Mouse (Mus musculus): ENCODE data around the gene Hint1.
"Not testable (repeated sequence)": the region's sequence is repeated elsewhere in the genome, so short reads cannot be mapped to it uniquely, and the experiment has no call there.

The Hint1 gene

DNA sequence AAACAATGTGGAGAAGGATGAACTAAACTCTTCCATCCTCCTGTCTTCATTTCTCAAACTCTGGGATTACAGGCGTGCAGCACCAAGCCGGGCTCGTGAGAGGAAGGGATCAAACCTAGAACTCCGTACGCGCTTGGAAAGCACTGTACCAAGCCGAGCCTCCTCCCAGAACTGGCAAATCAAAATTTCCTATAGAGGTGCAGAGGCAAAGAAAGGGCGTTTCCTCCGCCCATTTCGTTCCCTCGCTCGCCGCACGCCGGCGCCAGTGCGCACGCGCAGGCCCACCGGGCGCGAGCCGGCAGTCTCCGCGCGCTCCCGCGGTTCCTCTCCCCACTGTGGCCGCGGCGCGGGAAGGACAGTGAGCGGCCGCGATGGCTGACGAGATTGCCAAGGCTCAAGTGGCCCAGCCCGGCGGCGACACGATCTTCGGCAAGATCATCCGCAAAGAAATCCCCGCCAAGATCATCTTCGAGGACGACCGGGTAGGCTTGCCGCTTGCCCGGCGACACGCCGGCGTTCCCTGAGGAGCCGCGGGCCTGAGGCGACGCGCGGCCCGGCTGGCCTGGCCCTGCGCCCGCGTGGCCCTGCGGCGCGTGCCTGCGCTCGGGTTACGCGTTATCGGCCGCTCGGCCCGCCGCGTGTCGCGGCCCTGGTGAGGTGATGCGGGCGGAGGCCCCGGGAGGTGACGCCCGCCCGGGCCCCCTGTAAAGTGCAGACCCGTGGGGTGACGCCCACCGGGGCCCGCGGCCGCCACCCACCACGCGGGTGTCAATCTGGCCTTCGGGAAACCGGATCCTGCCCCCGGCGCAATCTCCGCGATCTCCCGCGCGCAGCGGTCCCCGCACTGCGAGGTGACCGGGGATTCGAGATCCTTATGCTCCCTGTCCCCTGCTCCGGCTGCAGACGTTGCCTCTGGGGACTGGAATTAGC, at the start of gene Hint1:
Gene Hint1, plus strand, starts transcription at position 265 of the 930 bp plus-strand sequence.
- DNase-seq (ENCODE audit: low read depth in 2 of 2, low spot score in 2 of 2), result peak; percentile 80 to 85

DNA sequence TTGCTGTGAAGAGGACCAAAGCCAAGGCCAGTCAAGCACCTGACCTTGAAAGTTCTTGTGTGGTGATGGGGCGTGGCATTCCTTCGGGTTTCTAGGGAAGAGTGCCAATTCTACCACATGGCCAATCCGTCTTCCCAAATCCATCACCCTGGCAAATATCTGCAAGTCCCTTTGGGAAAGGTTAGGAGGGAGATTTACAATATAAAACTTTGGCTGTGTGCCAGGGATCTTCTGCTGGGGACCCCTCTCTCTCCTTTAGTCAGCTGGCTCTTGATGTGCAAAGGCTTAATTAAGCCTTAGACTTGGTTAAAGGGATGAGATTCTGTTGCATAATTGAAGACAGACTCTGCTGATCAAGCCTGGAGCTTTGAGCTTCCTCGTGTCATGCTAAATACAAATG, 48.7 kb upstream of the Hint1 start:
- DNase-seq (ENCODE audit: low read depth in 2 of 2, low spot score in 2 of 2), result no peak

DNA sequence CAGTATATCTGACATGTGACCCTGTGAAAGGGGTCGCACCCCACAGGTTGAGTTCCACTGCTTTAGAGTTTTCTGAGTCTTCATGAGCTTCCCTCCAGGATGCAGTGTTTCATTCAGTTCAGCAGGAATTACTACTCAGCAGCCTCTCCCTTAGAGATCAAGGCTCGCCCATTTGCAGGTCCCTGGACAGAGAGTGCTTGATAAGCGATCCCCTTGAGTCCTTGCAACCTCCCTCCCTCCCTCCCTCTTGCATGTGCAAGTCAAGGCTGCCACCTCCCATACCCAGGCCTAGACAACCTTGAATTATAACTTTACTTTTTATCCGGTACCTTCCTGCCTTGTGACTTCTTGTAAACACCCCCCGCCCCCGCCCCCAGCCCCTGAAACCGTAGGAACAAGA, 46.7 kb upstream of the Hint1 start:
- DNase-seq (ENCODE audit: low read depth in 2 of 2, low spot score in 2 of 2), result no peak

DNA sequence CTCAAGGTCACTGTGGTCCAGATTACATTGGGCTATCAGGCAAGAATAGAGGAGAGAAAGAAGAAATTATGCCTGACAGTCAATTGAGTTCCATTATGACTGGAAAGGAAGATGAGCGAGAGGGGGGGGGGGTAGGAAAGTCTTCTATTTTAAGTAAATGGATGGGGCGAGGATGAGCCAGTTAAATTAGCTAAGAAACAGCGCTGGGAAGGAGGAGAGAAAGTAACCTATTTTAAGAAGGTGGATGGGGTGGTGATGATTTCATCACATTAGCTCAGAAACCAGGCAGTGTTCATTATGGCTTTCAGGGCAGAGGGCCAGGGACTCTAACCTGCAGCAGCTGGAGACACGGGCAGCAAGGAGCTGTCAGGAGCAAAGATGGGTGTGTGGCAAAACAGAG, 42.7 kb upstream of the Hint1 start:
- no peak for DNase-seq (ENCODE audit: low read depth in 2 of 2, low spot score in 2 of 2)

DNA sequence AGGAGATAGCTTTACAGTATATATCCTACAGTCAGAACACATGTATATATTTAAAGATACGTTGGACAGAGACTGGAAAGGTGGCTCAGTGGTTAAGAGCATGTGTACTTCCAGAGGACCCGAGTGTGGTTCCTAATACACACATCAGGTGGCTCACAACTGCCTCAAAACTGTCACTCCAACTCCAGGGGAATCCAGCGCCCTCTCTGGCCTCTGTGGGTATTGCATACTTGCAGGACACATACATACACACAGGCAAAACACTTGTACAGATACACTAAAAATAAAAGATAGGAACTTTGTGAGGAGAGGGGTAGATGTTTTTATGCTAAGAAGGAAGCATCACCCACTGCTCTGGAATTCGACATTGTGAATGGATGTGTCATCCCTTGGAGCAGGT, 40.4 kb upstream of the Hint1 start:
- DNase-seq (ENCODE audit: low read depth in 2 of 2, low spot score in 2 of 2), result no peak

DNA sequence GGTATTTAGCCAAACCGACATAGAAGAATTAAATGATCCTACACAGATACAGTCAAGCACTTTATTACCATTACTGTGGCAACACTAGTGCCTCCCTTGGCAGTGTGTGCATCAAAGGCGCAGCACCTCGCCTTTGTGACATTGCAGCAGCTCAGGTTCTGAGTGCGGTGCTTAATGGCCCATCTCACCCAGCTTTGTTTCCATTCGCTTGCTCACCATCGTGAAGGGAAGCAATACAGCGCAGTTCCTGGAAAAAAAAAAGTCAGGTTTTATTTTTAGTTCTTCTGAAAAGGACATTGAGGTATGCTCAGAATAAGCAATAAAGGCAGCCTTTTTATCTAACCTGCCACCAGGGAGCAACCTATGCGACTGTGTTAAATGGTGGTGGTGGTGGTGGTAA, 39.4 kb upstream of the Hint1 start:
- no peak for DNase-seq (ENCODE audit: low read depth in 2 of 2, low spot score in 2 of 2)

DNA sequence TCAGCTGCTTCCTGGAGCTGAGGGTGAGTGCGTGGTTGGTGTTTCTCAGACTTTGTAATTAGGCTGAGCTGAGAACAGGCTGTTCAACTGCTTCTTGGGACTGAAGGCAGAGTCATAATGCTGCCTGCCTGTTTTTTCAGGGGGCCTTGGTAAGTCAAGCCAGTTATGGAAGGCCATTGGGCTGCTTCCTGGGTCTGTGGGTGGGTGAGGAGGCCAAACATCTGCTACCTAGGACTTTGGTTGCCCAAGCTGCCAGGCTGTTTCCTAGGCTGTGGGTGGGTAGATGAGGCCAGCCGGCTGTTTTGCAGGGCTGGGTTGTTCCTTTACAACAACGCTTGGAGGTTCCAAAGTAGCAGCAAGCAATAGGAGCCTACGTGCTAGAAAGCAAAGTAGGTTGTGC, 32.4 kb upstream of the Hint1 start:
- DNase-seq (ENCODE audit: low read depth in 2 of 2, low spot score in 2 of 2), result no peak

DNA sequence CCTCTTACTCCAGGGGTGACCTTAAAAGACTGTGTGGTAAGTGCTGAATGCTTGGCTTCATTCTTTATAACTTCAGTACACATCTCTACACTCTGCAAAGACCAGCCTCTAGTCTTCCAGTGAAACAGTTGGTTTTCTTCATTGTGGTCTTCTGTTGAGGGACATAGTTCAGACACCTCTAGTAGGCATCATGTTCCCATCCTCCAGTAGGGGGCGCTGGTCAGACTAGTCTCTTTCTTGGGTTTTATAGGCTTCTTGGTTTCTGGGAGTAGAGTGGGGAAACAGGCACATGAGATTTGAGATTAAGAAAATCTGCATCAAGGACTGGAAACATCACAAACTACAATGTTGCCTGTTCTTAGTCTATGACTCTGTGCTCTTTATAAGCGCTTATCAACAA, 31.6 kb upstream of the Hint1 start:
- peak; percentile 40 to 52 for DNase-seq (ENCODE audit: low read depth in 2 of 2, low spot score in 2 of 2)

DNA sequence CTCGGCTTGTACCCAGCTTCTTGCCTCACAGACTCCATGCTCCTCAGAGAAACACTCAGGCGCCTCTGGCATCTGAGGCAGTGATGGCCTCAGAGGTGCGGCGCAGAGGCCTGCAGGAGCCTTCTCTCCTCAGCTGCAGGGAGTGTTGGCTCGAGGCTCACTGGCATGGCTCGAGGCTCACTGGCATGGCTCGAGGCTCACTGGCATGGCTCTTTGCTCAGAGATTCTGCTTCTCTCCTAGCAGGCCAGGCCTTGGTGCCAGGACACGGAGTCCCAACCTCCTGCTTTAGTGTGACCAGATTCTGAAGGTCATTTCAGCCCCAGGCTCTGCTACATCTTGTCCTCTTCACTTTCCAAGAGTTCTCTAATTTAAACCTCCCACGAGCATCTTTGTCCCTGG, 30.1 kb upstream of the Hint1 start:
- DNase-seq (ENCODE audit: low read depth in 2 of 2, low spot score in 2 of 2), result no peak

DNA sequence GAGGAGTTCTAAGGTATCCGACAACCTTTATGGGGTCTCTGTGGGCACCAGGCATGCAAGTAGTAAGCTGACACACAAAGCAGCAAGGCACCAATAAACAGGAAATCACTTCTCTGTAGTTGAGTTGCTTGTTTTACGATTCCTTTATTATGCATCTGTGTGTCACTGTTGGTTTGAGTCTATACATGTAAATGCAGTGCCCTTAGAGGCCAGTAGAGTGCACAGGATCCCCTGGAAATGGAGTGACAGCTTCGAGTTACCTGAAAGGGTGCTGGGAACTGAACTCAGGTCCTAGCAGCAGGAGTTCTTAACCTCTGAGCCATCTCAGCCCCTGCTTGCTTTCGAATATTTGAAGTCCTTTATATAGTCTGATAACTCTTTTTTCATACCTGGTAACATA, 26.5 kb upstream of the Hint1 start:
- DNase-seq (ENCODE audit: low read depth in 2 of 2, low spot score in 2 of 2), result no peak

DNA sequence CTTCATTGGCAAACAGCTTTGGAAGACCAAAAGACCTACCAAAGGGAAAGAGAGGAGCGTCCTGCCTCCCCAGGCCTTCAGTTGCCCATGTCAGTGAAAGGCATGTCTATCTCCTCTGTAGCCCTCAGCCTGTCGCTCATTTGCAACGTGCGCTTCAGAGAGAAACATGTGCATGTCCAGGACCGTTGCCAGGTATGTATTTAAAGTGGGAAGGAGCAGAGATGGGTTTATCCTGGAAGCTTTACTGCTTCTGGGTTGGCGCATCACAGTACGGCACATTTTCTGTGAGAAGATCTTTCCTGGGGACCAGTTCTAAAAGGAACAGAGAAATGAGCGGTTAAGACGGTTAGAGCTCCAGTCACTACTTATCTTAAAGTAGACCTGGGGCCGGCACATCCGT, 25.3 kb upstream of the Hint1 start:
- no peak for DNase-seq (ENCODE audit: low read depth in 2 of 2, low spot score in 2 of 2)

DNA sequence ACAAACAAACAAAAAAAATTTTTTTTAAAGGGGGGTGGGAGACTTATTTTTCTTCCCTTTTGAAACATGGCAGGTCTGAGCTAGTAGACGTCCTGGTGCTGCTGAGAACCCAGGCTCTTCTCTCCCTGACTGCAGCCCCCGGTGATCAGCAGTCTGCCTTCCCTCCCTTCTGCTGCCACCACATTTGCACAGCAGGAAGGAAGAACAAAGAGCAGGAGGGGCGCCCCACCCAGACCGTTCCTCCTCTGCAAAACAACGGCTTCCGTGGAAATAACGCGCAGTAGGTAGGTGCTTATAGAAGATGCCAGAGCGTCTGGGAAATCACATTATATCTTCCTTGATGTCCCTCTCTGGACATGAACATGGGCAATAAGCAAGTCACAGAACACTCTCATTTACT, 21.8 kb upstream of the Hint1 start:
- peak; percentile 48 to 66 for DNase-seq (ENCODE audit: low read depth in 2 of 2, low spot score in 2 of 2)

DNA sequence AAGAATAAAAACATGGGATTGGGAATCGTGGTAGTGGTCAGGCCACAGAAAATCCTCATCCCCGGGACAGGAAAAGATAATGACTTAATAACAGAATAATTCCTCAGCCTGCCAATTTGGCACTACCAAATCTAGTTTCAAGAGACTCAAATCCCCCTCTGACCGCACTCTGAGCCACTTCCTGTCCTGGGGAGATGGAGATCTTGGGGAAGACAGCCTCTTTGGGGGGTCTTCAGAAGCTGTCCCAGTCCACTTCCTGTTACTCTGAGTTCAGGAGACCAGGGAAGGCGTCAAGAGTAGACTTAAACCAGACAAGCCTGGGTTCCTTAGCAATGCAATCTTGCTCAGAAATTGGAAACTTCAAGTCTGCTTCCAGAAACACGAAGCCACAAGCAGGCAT, 21.2 kb upstream of the Hint1 start:
- DNase-seq (ENCODE audit: low read depth in 2 of 2, low spot score in 2 of 2), result peak in 1 of 2 experiments; percentile 14

DNA sequence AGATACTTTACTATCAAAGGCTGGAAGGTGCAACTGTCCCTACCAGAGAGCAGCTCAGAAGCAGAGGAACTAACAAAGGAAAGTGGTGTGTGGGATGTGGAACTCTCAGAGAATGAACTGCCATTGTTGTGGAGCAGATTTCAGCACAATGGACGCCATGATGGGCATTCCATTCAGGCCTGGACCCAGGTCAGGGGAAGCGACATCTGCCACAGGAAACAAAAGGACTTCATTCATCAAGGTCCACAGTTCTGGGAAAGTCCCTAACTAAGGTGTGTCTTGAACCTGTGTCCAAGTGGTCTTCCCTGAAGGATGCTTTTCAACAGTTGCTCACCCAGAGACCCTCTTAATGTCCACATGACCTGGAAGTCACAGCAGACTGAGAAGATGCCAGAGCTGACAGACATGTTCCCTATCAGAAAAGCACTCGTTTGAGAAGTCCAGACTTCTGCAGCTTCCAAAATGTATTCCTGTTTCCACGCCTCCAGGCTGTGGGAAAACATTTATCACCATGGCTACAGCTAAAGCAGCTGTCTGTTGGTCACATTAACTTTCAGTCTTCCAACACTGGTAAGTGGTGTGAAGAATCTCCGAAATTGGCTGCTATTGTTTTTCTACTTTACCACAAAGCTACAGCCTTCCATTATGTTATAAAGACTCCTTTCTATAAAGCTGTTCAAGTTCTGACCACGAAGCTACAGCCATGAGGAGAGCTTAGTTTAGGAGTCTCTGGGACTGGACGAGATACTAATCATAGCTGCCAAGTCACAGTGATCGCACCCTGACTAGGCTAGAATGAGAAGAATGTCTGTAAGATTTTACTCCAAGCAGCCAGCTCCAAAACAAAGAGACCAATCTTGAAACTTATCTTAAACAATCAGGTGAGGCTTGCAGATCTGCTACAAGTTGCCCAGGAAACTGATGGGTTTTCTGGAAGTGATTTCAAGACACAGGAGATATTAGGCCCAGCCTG, 20.4 kb upstream of the Hint1 start:
- DNase-seq (ENCODE audit: low read depth in 2 of 2, low spot score in 2 of 2), result no peak

DNA sequence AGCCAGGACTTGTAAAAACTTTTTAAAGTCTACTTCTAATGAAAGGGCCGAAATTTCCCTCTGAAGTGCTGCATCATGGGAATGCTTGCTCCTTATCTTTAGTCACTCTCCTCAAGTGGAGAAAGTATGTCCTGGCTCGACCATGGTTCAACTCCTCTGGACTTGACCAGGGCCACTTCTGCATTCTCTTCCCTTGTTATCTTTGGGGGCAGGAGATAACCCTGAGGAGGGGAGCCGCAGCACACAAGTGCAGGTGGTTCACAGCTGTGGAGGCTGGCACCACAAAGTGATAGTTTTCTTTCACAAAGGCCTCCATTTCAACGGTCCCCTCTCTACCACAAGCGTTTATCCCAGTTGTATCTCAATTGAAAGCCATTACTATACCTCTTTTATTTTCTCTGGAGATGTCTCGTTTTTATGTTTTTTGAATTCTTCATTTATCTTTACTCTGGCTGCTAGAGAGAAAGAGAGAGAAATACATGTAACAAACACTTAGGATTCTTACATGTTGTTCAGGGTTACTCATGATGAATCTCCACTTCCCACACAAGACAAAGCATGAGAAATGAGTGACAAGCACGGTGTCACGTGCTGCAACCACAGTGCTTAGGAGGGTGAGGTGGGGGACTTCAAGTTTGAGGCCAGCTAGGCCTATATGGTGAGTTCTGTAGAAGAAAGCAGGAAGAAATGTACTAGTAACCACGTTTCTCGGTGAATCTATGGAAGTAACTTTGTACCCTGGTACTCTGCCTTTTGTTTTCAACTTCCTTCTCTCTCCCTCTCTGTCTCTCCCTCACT, 16.0 kb upstream of the Hint1 start:
- peak in 1 of 2 experiments; percentile 28 for DNase-seq (ENCODE audit: low read depth in 2 of 2, low spot score in 2 of 2)

DNA sequence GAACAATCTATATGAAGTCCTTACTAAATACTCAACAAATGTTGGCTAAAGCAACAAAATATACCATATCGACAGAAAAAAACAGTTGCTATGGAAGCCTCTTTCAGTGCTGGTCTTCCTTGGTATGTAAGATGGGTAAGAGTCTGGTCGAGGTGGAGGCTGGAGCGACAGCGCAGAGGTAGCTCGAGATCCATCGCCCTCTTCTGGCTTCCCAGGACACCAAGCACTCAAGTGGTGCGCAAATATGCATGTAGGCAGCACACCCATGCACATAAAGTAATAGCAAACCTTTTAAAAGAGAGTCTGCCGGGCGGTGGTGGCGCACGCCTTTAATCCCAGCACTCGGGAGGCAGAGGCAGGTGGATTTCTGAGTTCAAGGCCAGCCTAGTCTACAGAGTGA, 14.5 kb upstream of the Hint1 start:
- DNase-seq (ENCODE audit: low read depth in 2 of 2, low spot score in 2 of 2), result no peak

DNA sequence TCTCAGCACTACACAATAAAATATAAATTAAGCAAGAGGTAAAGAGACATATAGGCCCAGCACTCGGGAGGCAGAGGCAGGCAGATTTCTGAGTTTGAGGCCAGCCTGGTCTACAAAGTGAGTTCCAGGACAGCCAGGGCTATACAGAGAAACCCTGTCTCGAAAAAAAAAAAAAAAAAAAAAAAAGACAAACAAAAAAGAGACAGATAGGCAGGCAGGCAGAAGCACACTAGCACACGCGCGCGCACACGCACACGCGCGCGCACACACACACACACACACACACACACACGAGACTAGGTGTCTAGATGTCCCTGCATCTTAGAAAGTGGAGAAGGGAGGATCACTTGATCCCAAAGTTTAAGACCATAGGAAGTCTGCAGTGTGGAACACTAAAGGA, 7.3 kb upstream of the Hint1 start:
- DNase-seq (ENCODE audit: low read depth in 2 of 2, low spot score in 2 of 2), result not testable (repeated sequence)

DNA sequence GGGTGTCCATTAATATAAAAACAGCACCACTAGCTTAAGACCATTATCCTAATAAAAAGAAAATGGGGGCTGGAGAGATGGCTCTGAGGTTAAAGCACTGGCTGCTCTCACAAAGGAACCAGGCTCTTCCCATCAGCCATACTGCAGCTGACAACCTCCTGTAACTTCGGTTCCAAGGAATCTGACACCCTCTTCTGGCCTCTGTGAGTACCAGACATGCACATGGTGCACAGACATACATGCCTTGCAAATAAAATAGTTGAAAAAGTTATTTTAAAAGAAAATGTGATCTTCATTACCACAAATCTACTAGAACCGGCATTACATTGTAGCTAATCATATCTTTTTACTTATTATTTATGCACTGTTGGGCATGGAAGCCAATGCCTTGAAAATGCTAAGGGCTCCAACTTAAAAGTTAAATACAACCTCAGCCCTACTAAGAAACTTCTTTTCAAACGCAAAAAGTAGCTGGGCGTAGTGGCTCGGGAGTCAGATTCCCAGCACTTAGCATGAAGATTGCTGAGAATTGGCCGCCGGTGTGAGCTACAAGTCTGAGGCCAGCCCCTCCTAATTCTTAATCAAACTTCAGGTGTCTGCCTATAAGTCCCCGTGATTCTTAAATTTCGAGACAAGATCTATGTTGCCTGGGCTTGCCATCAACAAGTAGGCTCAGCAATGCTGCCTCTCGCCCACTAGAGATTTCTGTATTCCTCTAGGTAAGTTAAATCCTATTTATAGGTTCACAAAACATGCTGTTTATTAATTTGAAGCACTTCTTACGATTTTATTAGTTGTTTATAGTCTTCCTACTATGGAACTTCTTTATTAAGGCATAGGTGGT, 6.6 kb upstream of the Hint1 start:
- no peak for DNase-seq (ENCODE audit: low read depth in 2 of 2, low spot score in 2 of 2)

DNA sequence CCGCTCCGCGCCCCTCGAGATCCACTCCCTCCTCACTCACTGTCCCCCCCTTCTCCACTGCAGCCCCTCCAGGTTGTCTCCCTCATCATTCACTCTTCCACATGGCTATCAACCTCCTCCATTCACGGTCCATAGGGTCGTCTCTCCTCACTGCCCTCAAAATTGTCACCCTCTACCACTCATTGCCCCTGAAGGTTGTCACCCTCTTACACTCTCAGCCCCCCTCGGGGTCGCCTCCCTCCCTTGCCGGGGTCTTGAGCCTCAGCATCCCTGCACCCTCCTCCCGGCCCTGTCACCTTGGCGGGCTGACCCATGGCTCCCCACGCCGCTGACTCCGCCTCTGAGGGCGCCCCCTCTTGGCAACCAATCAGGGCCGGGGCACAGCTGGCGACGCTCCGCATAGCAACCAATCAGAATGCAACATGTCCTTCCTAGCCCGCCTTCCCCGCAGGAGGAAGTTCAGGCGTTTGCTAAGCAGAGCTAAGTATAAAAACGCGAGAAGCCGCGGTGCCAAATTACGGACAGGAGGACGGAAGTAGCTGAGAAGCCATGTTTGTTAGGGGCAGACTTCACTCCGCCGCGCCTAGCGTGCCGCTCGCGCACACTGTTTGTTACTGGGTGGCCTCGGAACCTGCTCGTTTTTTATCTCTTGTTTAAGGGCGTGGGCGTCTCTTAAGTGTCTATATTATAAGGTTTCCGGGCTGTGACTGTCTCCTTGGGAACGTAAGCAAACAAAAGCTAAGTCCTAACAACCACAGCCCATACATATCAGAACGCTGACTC, 5.7 kb upstream of the Hint1 start, which contains the start of gene Lyrm7:
Gene Lyrm7, minus strand, starts transcription at position 661 of the 783 bp plus-strand sequence.
- peak; percentile 94 to 95 for DNase-seq (ENCODE audit: low read depth in 2 of 2, low spot score in 2 of 2)

Measured in CD8-positive naive resting alpha-beta T cell, adult 2 months (primary cell).